Mouse (Mus musculus): Measurements from ENCODE around the gene Ccdc102a.
A peak's percentile ranks its signal among the peaks of the same experiment; 100 is the strongest.
"Not testable (repeated sequence)": the region's sequence is repeated elsewhere in the genome, so short reads cannot be mapped to it uniquely, and the experiment has no call there.

Ccdc102a gene

GRCm38 (mm10) chr8:94875871-94876150 lies 42.1 kb downstream of the Ccdc102a start:
- DNase-seq (ENCODE audit: inconsistent age in 2 of 2, low spot score in 1 of 2) = no peak

- DNase-seq (ENCODE audit: inconsistent age in 2 of 2, low spot score in 1 of 2) = peak in 1 of 2 experiments; percentile 66
These were observed 42.6 kb downstream of the Ccdc102a start for GRCm38 (mm10) chr8:94875096-94875870.

GRCm38 (mm10) chr8:94874358-94874757 lies 43.5 kb downstream of the Ccdc102a start:
- DNase-seq (ENCODE audit: inconsistent age in 2 of 2, low spot score in 1 of 2) = peak; percentile 78 to 91

- no peak for DNase-seq (ENCODE audit: inconsistent age in 2 of 2, low spot score in 1 of 2)
These were observed 45.3 kb downstream of the Ccdc102a start for GRCm38 (mm10) chr8:94872576-94872975.

GRCm38 (mm10) chr8:94872156-94872555 lies 45.7 kb downstream of the Ccdc102a start:
- DNase-seq (ENCODE audit: inconsistent age in 2 of 2, low spot score in 1 of 2) = peak in 1 of 2 experiments; percentile 40

GRCm38 (mm10) chr8:94871108-94871894 lies 46.6 kb downstream of the Ccdc102a start:
- DNase-seq (ENCODE audit: inconsistent age in 2 of 2, low spot score in 1 of 2) = peak; percentile 58 to 76

GRCm38 (mm10) chr8:94870474-94871107 lies 47.3 kb downstream of the Ccdc102a start:
- no peak for DNase-seq (ENCODE audit: inconsistent age in 2 of 2, low spot score in 1 of 2)

- no peak for DNase-seq (ENCODE audit: inconsistent age in 2 of 2, low spot score in 1 of 2)
These were observed 47.9 kb downstream of the Ccdc102a start for GRCm38 (mm10) chr8:94870003-94870402.

- no peak for DNase-seq (ENCODE audit: inconsistent age in 2 of 2, low spot score in 1 of 2)
These were observed 48.8 kb downstream of the Ccdc102a start for GRCm38 (mm10) chr8:94869146-94869545.

- DNase-seq (ENCODE audit: inconsistent age in 2 of 2, low spot score in 1 of 2) = no peak
These were observed 51.0 kb downstream of the Ccdc102a start for GRCm38 (mm10) chr8:94866921-94867320.

GRCm38 (mm10) chr8:94865292-94865691 lies 52.6 kb downstream of the Ccdc102a start:
- peak; percentile 79 to 88 for DNase-seq (ENCODE audit: inconsistent age in 2 of 2, low spot score in 1 of 2)

- no peak for DNase-seq (ENCODE audit: inconsistent age in 2 of 2, low spot score in 1 of 2)
These were observed 53.8 kb downstream of the Ccdc102a start for GRCm38 (mm10) chr8:94863897-94864673.

- peak in 1 of 2 experiments; percentile 31 for DNase-seq (ENCODE audit: inconsistent age in 2 of 2, low spot score in 1 of 2)
These were observed 55.2 kb downstream of the Ccdc102a start for GRCm38 (mm10) chr8:94862487-94863220.

GRCm38 (mm10) chr8:94861352-94861910 lies 56.5 kb downstream of the Ccdc102a start:
- DNase-seq (ENCODE audit: inconsistent age in 2 of 2, low spot score in 1 of 2) = peak; percentile 60 to 86

- peak; percentile 90 to 96 for DNase-seq (ENCODE audit: inconsistent age in 2 of 2, low spot score in 1 of 2)
These were observed 60.3 kb downstream of the Ccdc102a start, which contains the start of gene Polr2c for GRCm38 (mm10) chr8:94857346-94858173. Gene Polr2c, plus strand, starts transcription at chr8:94857450.

GRCm38 (mm10) chr8:94857011-94857345 lies 60.9 kb downstream of the Ccdc102a start:
- DNase-seq (ENCODE audit: inconsistent age in 2 of 2, low spot score in 1 of 2) = no peak

GRCm38 (mm10) chr8:94854761-94855160 lies 63.1 kb downstream of the Ccdc102a start:
- DNase-seq (ENCODE audit: inconsistent age in 2 of 2, low spot score in 1 of 2) = not testable (repeated sequence)
